Mouse (Mus musculus) forebrain, embryonic 10.5 days (tissue): ENCODE data around the gene Podxl2. TPM values are rescaled to one million over a fixed set of nuclear protein-coding genes. Genes with fewer than 3 reads are reported as not detected.
A peak's percentile ranks its signal among the peaks of the same experiment; 100 is the strongest.

Source experiments
- DNase-seq: peaks from one replicate; pipeline ENCODE4 v3.0.0-alpha.2; 2017; ENCODE audit warnings: low spot score; ENCODE audit errors: extremely low spot score
- H3K27ac ChIP-seq: fragments of 300-500 bp; sonication (generic); 2 replicates; pipeline ENCODE4 v1.5.1; 2016; ENCODE audit warnings: mild to moderate bottlenecking
- H3K27me3 ChIP-seq: fragments of 300-500 bp; sonication (generic); 2 replicates; pipeline ENCODE4 v1.6.1; 2016; ENCODE audit warnings: mild to moderate bottlenecking; ENCODE audit not compliant: poor library complexity, severe bottlenecking
- H3K36me3 ChIP-seq: fragments of 300-500 bp; sonication (generic); replicated peaks from 2 replicates; pipeline ENCODE4 v1.6.1; 2016; ENCODE audit warnings: mild to moderate bottlenecking, moderate library complexity
- H3K4me1 ChIP-seq: fragments of 300-500 bp; sonication (generic); 2 replicates; pipeline ENCODE4 v1.6.1; 2016
- H3K4me3 ChIP-seq: fragments of 300-500 bp; sonication (generic); 2 replicates; pipeline ENCODE4 v1.5.1; 2016; ENCODE audit warnings: mild to moderate bottlenecking, moderate library complexity
- H3K9me3 ChIP-seq: fragments of 300-500 bp; sonication (generic); 2 replicates; pipeline ENCODE4 v1.6.1; 2016; ENCODE audit warnings: mild to moderate bottlenecking, moderate library complexity
- WGBS: fragments of 180-500 bp; shearing (Covaris S2); methylation state at CpG from one replicate; pipeline ENCODE4 v1.1.7; 2016; 5-methylcytosine and 5-hydroxymethylcytosine counted together
- polyA plus RNA-seq: library from polyadenylated mRNA; unstranded; fragments of >200 nt; fragmentation: Nextera tagmentation; extraction: Ambion mirVana; gene quantifications from 2 replicates; pipeline ENCODE4 v1.2.1, GENCODE M21; 2016

The Podxl2 gene
- polyA plus RNA-seq, 1 experiment from 2014 or later, result 52.8 TPM

GRCm38 (mm10) chr6:88793243-88793642, 81.6 kb downstream of the Podxl2 start:
- H3K4me1 ChIP-seq, result peaks cover 51% of the 10 kb centered on the region
- WGBS, result 40% methylated on average over 2 of the region's 2 CpGs
- DNase-seq, result peak; percentile 66
- H3K9me3 ChIP-seq, result no peaks in the 10 kb centered on the region
- no peaks in the 10 kb centered on the region for H3K36me3 ChIP-seq
- H3K4me3 ChIP-seq, result no peak overlapping the region
- H3K27ac ChIP-seq, result peak overlapping the region; percentile 58
- H3K27me3 ChIP-seq, result 0 out of 2 replicates have a peak, but pooled peaks cover 6% of the 10 kb centered on the region

Other genes with a start within 250 kb of the Podxl2 start
- 0.22 and 0.25 TPM in 2 replicates for gene Kbtbd12, start 237.1 kb downstream of the Podxl2 start, polyA plus RNA-seq
- gene Mgll, start 150.6 kb downstream of the Podxl2 start, polyA plus RNA-seq, result 5.8 and 7.4 TPM in 2 replicates
- gene Abtb1, start 33.1 kb downstream of the Podxl2 start, polyA plus RNA-seq, result 20.8 and 21.5 TPM in 2 replicates
- 305 and 322 TPM in 2 replicates for gene Mcm2, start 23.7 kb upstream of the Podxl2 start, polyA plus RNA-seq
- 47.9 and 51.5 TPM in 2 replicates for gene Tpra1, start 27.2 kb upstream of the Podxl2 start, polyA plus RNA-seq